In genomic region chr11:62553186-62553585, GRCm38 (mm10) we compare ENCODE assay signal across 7 mouse cellular contexts. TPM values are rescaled to one million over a fixed set of nuclear protein-coding genes. Genes with fewer than 3 reads are reported as not detected.
DNase-seq lines count a peak whose midpoint lies in the region; ATAC-seq and TF ChIP-seq lines count a peak whose summit lies in the region.

No protein-coding gene starts in this region.

- TF ChIP-seq EP300 in lung, postnatal 0 days (IDR thresholded peaks at IDR 0.05) = no peak

- peak overlapping the region; percentile 67 for H3K4me2 ChIP-seq in lung, postnatal 0 days (replicated peaks; ENCODE audit: low read depth, low read length)
- H3K4me2 ChIP-seq in limb, embryonic 11.5 days (ENCODE audit: low read depth, severe bottlenecking) = peak overlapping the region; percentile 70

- WGBS in lung, postnatal 0 days = 10% methylated on average over 1 of the region's 1 CpGs
- WGBS in forebrain, embryonic 10.5 days = 58% methylated on average over 1 of the region's 1 CpGs
- 39% methylated on average over 1 of the region's 1 CpGs for WGBS in limb, embryonic 11.5 days

- no peaks in the 10 kb centered on the region for H3K9me3 ChIP-seq in lung, postnatal 0 days (ENCODE audit: low read length)
- no peaks in the 10 kb centered on the region for H3K9me3 ChIP-seq in forebrain, embryonic 10.5 days
- no peaks in the 10 kb centered on the region for H3K9me3 ChIP-seq in limb, embryonic 11.5 days (ENCODE audit: control insufficient read depth, low read length)

- ATAC-seq in lung, postnatal 0 days = no peak
- ATAC-seq in limb, embryonic 11.5 days (ENCODE audit: insufficient number of reproducible peaks, low FRiP score, low TSS enrichment, low read depth) = no peak

- no peaks in the 10 kb centered on the region for H3K27me3 ChIP-seq in lung, postnatal 0 days (replicated peaks; ENCODE audit: insufficient read depth, low read length)
- H3K27me3 ChIP-seq in forebrain, embryonic 10.5 days (ENCODE audit: poor library complexity, severe bottlenecking) = no peaks in the 10 kb centered on the region
- no peaks in the 10 kb centered on the region for H3K27me3 ChIP-seq in limb, embryonic 11.5 days (ENCODE audit: control insufficient read depth, insufficient read depth, low read length)
- no peaks in the 10 kb centered on the region for H3K27me3 ChIP-seq in splenic B cell, adult 2 months (ENCODE audit: control insufficient read depth, insufficient read depth, low read length, poor library complexity, severe bottlenecking)

- H3K4me1 ChIP-seq in lung, postnatal 0 days (ENCODE audit: insufficient read depth, low read depth, low read length) = peaks cover 17% of the 10 kb centered on the region; the same call in 1 of the 2 replicates
- peaks cover 43% of the 10 kb centered on the region for H3K4me1 ChIP-seq in forebrain, embryonic 10.5 days
- peaks cover 10% of the 10 kb centered on the region for H3K4me1 ChIP-seq in limb, embryonic 11.5 days (ENCODE audit: control insufficient read depth, insufficient read depth, low read length)

- TF ChIP-seq CTCF in lung, postnatal 0 days (IDR thresholded peaks at IDR 0.05) = no peak

- H3K27ac ChIP-seq in lung, postnatal 0 days (ENCODE audit: low read length) = no peak overlapping the region
- no peak overlapping the region for H3K27ac ChIP-seq in forebrain, embryonic 10.5 days
- H3K27ac ChIP-seq in limb, embryonic 11.5 days (replicated peaks; ENCODE audit: low read depth, low read length) = no peak overlapping the region

- no peak overlapping the region for H3K9ac ChIP-seq in lung, postnatal 0 days (replicated peaks; ENCODE audit: low read depth)
- no peak overlapping the region for H3K9ac ChIP-seq in limb, embryonic 11.5 days (ENCODE audit: low read length)

- no peaks in the 10 kb centered on the region for H3K36me3 ChIP-seq in lung, postnatal 0 days (ENCODE audit: insufficient read depth, low read length)
- H3K36me3 ChIP-seq in forebrain, embryonic 10.5 days (replicated peaks) = peaks cover 34% of the 10 kb centered on the region
- H3K36me3 ChIP-seq in limb, embryonic 11.5 days (ENCODE audit: control insufficient read depth, insufficient read depth, low read length) = peaks cover 11% of the 10 kb centered on the region; the same call in 1 of the 2 replicates
- H3K36me3 ChIP-seq in splenic B cell, adult 2 months (ENCODE audit: control insufficient read depth, insufficient read depth, low read length, poor library complexity, severe bottlenecking) = peaks cover 10% of the 10 kb centered on the region

- no peak for DNase-seq in lung, postnatal 0 days (ENCODE audit: low spot score)
- DNase-seq in lung, postnatal 36 days = no peak
- no peak for DNase-seq in forebrain, embryonic 10.5 days (ENCODE audit: extremely low spot score, low spot score)
- DNase-seq in limb, embryonic 11.5 days (ENCODE audit: low spot score) = no peak
- peak; percentile 20 for DNase-seq in splenic B cell, adult 2 months (ENCODE audit: low read depth, low spot score)
- no peak for DNase-seq in thymus, postnatal 25 days
- no peak for DNase-seq in urinary bladder, adult 18-20 months (ENCODE audit: low spot score in 2 of 2)

- H3K4me3 ChIP-seq in lung, postnatal 0 days (ENCODE audit: low read depth, low read length) = peak overlapping the region; percentile 41
- H3K4me3 ChIP-seq in forebrain, embryonic 10.5 days = peak overlapping the region; percentile 63
- H3K4me3 ChIP-seq in limb, embryonic 11.5 days (ENCODE audit: low read depth, low read length) = peak overlapping the region; percentile 42

RNA-seq across cellular contexts. Expression of gene Ubb, which starts 2.2 kb away (rescaled TPM):
- polyA plus RNA-seq in lung, postnatal 0 days (2015; fragmentation: Nextera tagmentation; extraction: Ambion mirVana) = 2,346 and 2,640 TPM in 2 replicates
- 3,270 and 3,283 TPM in 2 replicates for polyA plus RNA-seq in forebrain, embryonic 10.5 days (2016; fragmentation: Nextera tagmentation; extraction: Ambion mirVana)
- 3,696 and 3,837 TPM in 2 replicates for polyA plus RNA-seq in limb, embryonic 11.5 days (2014; fragmentation: Nextera tagmentation; extraction: Ambion mirVana)

RNA-seq across cellular contexts. Expression of gene Cenpv, which starts 14.1 kb away (rescaled TPM):
- polyA plus RNA-seq in lung, postnatal 0 days (2015; fragmentation: Nextera tagmentation; extraction: Ambion mirVana) = 5.4 and 6.4 TPM in 2 replicates
- polyA plus RNA-seq in forebrain, embryonic 10.5 days (2016; fragmentation: Nextera tagmentation; extraction: Ambion mirVana) = 35.6 and 38.6 TPM in 2 replicates
- polyA plus RNA-seq in limb, embryonic 11.5 days (2014; fragmentation: Nextera tagmentation; extraction: Ambion mirVana) = 47.8 and 53.8 TPM in 2 replicates

RNA-seq across cellular contexts. Expression of gene Trpv2, which starts 21.1 kb away (rescaled TPM):
- 6.1 and 6.2 TPM in 2 replicates for polyA plus RNA-seq in lung, postnatal 0 days (2015; fragmentation: Nextera tagmentation; extraction: Ambion mirVana)
- 2.1 and 2.5 TPM in 2 replicates for polyA plus RNA-seq in forebrain, embryonic 10.5 days (2016; fragmentation: Nextera tagmentation; extraction: Ambion mirVana)
- polyA plus RNA-seq in limb, embryonic 11.5 days (2014; fragmentation: Nextera tagmentation; extraction: Ambion mirVana) = 0.69 and 1.4 TPM in 2 replicates
